Mouse (Mus musculus) NIH3T3 (cell line): ENCODE measurements around the gene Setd4.

ENCODE experiments used
- DNase-seq: peaks from one replicate; pipeline ENCODE4 v3.0.0-alpha.2; 2012; ENCODE audit warnings: low read depth

Setd4 gene

GRCm38 (mm10) chr16:93591450-93592430 lies 12.1 kb downstream of the Setd4 start:
- peak; percentile 39 for DNase-seq

- no peak for DNase-seq
Observed at GRCm38 (mm10) chr16:93590915-93591314, 12.9 kb downstream of the Setd4 start.

- DNase-seq = no peak
Observed at GRCm38 (mm10) chr16:93588281-93588680, 15.6 kb downstream of the Setd4 start.

GRCm38 (mm10) chr16:93586382-93586781 lies 17.5 kb downstream of the Setd4 start:
- no peak for DNase-seq

GRCm38 (mm10) chr16:93585703-93586205 lies 18.1 kb downstream of the Setd4 start:
- no peak for DNase-seq

GRCm38 (mm10) chr16:93584976-93585702 lies 18.7 kb downstream of the Setd4 start:
- DNase-seq = no peak

- no peak for DNase-seq
Observed at GRCm38 (mm10) chr16:93581125-93581524, 22.7 kb downstream of the Setd4 start.

GRCm38 (mm10) chr16:93578346-93579005 lies 25.4 kb downstream of the Setd4 start:
- peak; percentile 34 for DNase-seq

- DNase-seq = peak; percentile 84
Observed at GRCm38 (mm10) chr16:93576412-93577082, 27.3 kb downstream of the Setd4 start.

- DNase-seq = no peak
Observed at GRCm38 (mm10) chr16:93575574-93575973, 28.3 kb downstream of the Setd4 start.

GRCm38 (mm10) chr16:93574521-93575191 lies 29.2 kb downstream of the Setd4 start:
- DNase-seq = no peak

- no peak for DNase-seq
Observed at GRCm38 (mm10) chr16:93573434-93573833, 30.4 kb downstream of the Setd4 start.

- DNase-seq = no peak
Observed at GRCm38 (mm10) chr16:93572383-93572782, 31.5 kb downstream of the Setd4 start.

- DNase-seq = no peak
Observed at GRCm38 (mm10) chr16:93558499-93558898, 45.4 kb downstream of the Setd4 start.

- DNase-seq = no peak
Observed at GRCm38 (mm10) chr16:93557646-93558045, 46.2 kb downstream of the Setd4 start.

- DNase-seq = no peak
Observed at GRCm38 (mm10) chr16:93552686-93553513, 51.0 kb downstream of the Setd4 start.

- DNase-seq = peak; percentile 31
Observed at GRCm38 (mm10) chr16:93549287-93549686, 54.6 kb downstream of the Setd4 start.

- no peak for DNase-seq
Observed at GRCm38 (mm10) chr16:93548045-93548444, 55.8 kb downstream of the Setd4 start.

- no peak for DNase-seq
Observed at GRCm38 (mm10) chr16:93547122-93547521, 56.7 kb downstream of the Setd4 start.

- DNase-seq = no peak
Observed at GRCm38 (mm10) chr16:93546354-93546965, 57.4 kb downstream of the Setd4 start.
